Mouse (Mus musculus): ENCODE data around the gene Trip6. TPM values are rescaled to one million over a fixed set of nuclear protein-coding genes. Genes with fewer than 3 reads are reported as not detected.
A peak's percentile ranks its signal among the peaks of the same experiment; 100 is the strongest.

Gene Trip6
- polyA plus RNA-seq, 1 experiment from 2014 or later: 50.1 TPM

DNA sequence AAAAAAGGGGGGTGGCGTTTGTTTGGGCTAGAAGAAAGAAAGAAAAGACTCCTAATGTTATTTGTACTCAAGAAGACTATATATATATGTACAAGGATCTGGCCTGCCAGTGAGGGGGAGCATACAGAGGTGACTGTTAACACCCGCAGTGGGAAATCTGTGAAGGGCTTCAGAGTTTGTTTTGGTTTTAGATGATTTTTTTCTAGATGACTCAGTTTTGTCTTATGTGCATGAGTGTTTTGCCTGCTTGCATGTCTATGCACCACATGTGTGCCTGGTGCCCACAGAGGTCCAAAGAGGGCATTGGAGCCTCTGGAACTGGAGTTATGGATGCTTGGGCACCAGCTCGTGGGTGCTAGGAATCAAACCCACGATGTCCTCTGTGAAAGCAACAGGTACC, 32.8 kb upstream of the Trip6 start:
- Histone ChIP-seq H3K27me3 (replicated peaks; ENCODE audit: insufficient read depth, low read length) (no peaks in the 10 kb centered on the region), H3K4me2 (replicated peaks; ENCODE audit: low read depth, low read length) (no peak overlapping the region), H3K27ac (ENCODE audit: low read length) (peak overlapping the region; percentile 66), H3K9me3 (ENCODE audit: low read length) (no peaks in the 10 kb centered on the region), H3K4me1 (ENCODE audit: insufficient read depth, low read depth, low read length) (peaks cover 13% of the 10 kb centered on the region), H3K4me3 (ENCODE audit: low read depth, low read length) (no peak overlapping the region), H3K9ac (replicated peaks; ENCODE audit: low read depth) (no peak overlapping the region), H3K36me3 (ENCODE audit: insufficient read depth, low read length) (no peaks in the 10 kb centered on the region)
- WGBS: 53% methylated on average over 4 of the region's 4 CpGs
- DNase-seq (ENCODE audit: low spot score) (no peak), ATAC-seq (no peak)
- TF ChIP-seq CTCF (IDR thresholded peaks at IDR 0.05): no peak
- TF ChIP-seq EP300 (IDR thresholded peaks at IDR 0.05): no peak

- Histone ChIP-seq H3K4me2 (replicated peaks; ENCODE audit: low read depth, low read length) (0 out of 2 replicates have a peak overlapping the region, but pooled peaks have one; percentile 3), H3K27ac (ENCODE audit: low read length) (peak overlapping the region; percentile 66), H3K36me3 (ENCODE audit: insufficient read depth, low read length) (no peaks in the 10 kb centered on the region), H3K4me1 (ENCODE audit: insufficient read depth, low read depth, low read length) (peaks cover 9% of the 10 kb centered on the region), H3K27me3 (replicated peaks; ENCODE audit: insufficient read depth, low read length) (no peaks in the 10 kb centered on the region), H3K9me3 (ENCODE audit: low read length) (no peaks in the 10 kb centered on the region), H3K9ac (replicated peaks; ENCODE audit: low read depth) (no peak overlapping the region), H3K4me3 (ENCODE audit: low read depth, low read length) (no peak overlapping the region)
- 47% methylated on average over 1 of the region's 1 CpGs for WGBS
- DNase-seq (ENCODE audit: low spot score) (no peak), ATAC-seq (no peak)
- TF ChIP-seq CTCF (IDR thresholded peaks at IDR 0.05): no peak
- no peak for TF ChIP-seq EP300 (IDR thresholded peaks at IDR 0.05)
Observed at GRCm38 (mm10) chr5:137346388-137346787, 32.2 kb upstream of the Trip6 start.

GRCm38 (mm10) chr5:137345821-137346220, 31.6 kb upstream of the Trip6 start:
- Histone ChIP-seq H3K9me3 (ENCODE audit: low read length) (no peaks in the 10 kb centered on the region), H3K4me2 (replicated peaks; ENCODE audit: low read depth, low read length) (0 out of 2 replicates have a peak overlapping the region, but pooled peaks have one; percentile 3), H3K9ac (replicated peaks; ENCODE audit: low read depth) (no peak overlapping the region), H3K4me1 (ENCODE audit: insufficient read depth, low read depth, low read length) (peaks cover 7% of the 10 kb centered on the region), H3K4me3 (ENCODE audit: low read depth, low read length) (no peak overlapping the region), H3K27me3 (replicated peaks; ENCODE audit: insufficient read depth, low read length) (no peaks in the 10 kb centered on the region), H3K36me3 (ENCODE audit: insufficient read depth, low read length) (no peaks in the 10 kb centered on the region), H3K27ac (ENCODE audit: low read length) (no peak overlapping the region)
- ATAC-seq (no peak), DNase-seq (ENCODE audit: low spot score) (peak; percentile 82)
- TF ChIP-seq EP300 (IDR thresholded peaks at IDR 0.05): no peak
- TF ChIP-seq CTCF (IDR thresholded peaks at IDR 0.05): no peak
- WGBS: 15% methylated on average over 9 of the region's 9 CpGs

DNA sequence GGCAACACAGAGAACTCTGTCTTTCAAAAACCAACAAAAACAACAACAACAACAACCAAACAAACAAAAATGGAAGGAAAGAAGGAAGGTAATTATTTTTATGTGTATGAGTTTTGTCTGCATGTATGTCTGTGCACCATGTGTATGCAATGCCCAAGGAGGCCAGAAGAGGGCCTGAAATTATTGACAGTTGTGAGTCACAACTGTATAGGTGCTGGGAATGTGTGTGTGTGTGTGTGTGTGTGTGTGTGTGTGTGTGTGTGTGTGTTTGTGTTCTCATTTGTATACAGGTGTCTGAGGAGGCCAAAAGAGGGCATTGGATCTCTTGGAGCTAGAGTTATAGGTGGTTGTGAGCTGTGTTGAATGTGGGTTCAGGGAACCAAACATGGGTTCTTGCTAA, 29.7 kb upstream of the Trip6 start:
- H3K4me2 ChIP-seq (replicated peaks; ENCODE audit: low read depth, low read length): no peak overlapping the region
- H3K9ac ChIP-seq (replicated peaks; ENCODE audit: low read depth): no peak overlapping the region
- DNase-seq (ENCODE audit: low spot score): no peak
- TF ChIP-seq CTCF (IDR thresholded peaks at IDR 0.05): peak; percentile 41
- TF ChIP-seq EP300 (IDR thresholded peaks at IDR 0.05): no peak
- no peaks in the 10 kb centered on the region for H3K27me3 ChIP-seq (replicated peaks; ENCODE audit: insufficient read depth, low read length)
- H3K9me3 ChIP-seq (ENCODE audit: low read length): no peaks in the 10 kb centered on the region
- H3K27ac ChIP-seq (ENCODE audit: low read length): no peak overlapping the region
- peaks cover 7% of the 10 kb centered on the region for H3K4me1 ChIP-seq (ENCODE audit: insufficient read depth, low read depth, low read length)
- ATAC-seq: no peak
- H3K4me3 ChIP-seq (ENCODE audit: low read depth, low read length): no peak overlapping the region
- no peaks in the 10 kb centered on the region for H3K36me3 ChIP-seq (ENCODE audit: insufficient read depth, low read length)

GRCm38 (mm10) chr5:137343412-137343811, 29.2 kb upstream of the Trip6 start:
- TF ChIP-seq CTCF (IDR thresholded peaks at IDR 0.05) (no peak), EP300 (IDR thresholded peaks at IDR 0.05) (no peak)
- H3K4me3 ChIP-seq (ENCODE audit: low read depth, low read length): no peak overlapping the region
- whole genome bisulfite sequencing: 84% methylated on average over 5 of the region's 5 CpGs
- no peaks in the 10 kb centered on the region for H3K36me3 ChIP-seq (ENCODE audit: insufficient read depth, low read length)
- DNase-seq (ENCODE audit: low spot score) (no peak), ATAC-seq (no peak)
- H3K27ac ChIP-seq (ENCODE audit: low read length): no peak overlapping the region
- peaks cover 3% of the 10 kb centered on the region for H3K4me1 ChIP-seq (ENCODE audit: insufficient read depth, low read depth, low read length)
- no peak overlapping the region for H3K4me2 ChIP-seq (replicated peaks; ENCODE audit: low read depth, low read length)
- no peak overlapping the region for H3K9ac ChIP-seq (replicated peaks; ENCODE audit: low read depth)
- no peaks in the 10 kb centered on the region for H3K9me3 ChIP-seq (ENCODE audit: low read length)
- no peaks in the 10 kb centered on the region for H3K27me3 ChIP-seq (replicated peaks; ENCODE audit: insufficient read depth, low read length)

DNA sequence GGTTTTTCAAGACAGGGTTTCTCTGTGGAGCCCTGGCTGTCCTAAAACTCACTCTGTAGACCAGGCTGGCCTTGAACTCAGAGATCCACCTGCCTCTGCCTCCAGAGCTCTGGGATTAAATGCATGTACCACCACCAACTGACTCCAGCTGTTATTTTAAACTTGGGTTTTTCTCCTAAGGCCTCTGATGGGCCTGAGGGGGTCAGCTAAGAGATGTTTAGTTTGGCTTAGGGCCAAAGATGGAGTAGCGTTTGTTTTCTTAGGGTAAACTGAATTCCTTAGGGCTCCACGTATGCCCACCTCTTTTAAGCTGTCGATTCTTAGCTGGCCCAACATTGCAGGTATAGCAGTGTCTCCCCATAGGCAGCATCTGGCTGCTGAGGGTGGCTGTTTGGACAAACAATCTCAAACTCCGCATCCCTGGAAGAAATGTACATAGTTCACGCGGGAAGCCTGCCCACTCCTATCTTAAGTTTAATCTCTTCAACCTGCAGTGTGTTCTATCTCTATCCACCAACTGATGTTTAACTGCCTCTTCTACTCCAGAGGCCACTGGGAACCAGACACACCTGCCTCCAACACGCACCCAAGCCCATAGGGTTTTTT, 28.3 kb upstream of the Trip6 start:
- Histone ChIP-seq H3K36me3 (ENCODE audit: insufficient read depth, low read length) (no peaks in the 10 kb centered on the region), H3K27ac (ENCODE audit: low read length) (no peak overlapping the region), H3K27me3 (replicated peaks; ENCODE audit: insufficient read depth, low read length) (no peaks in the 10 kb centered on the region), H3K4me3 (ENCODE audit: low read depth, low read length) (no peak overlapping the region), H3K4me2 (replicated peaks; ENCODE audit: low read depth, low read length) (no peak overlapping the region), H3K9ac (replicated peaks; ENCODE audit: low read depth) (no peak overlapping the region), H3K4me1 (ENCODE audit: insufficient read depth, low read depth, low read length) (no peaks in the 10 kb centered on the region; the same call in none of the 2 replicates), H3K9me3 (ENCODE audit: low read length) (no peaks in the 10 kb centered on the region)
- DNase-seq (ENCODE audit: low spot score): peak; percentile 47
- ATAC-seq: no peak
- WGBS: 17% methylated on average over 7 of the region's 7 CpGs
- no peak for TF ChIP-seq CTCF (IDR thresholded peaks at IDR 0.05)
- no peak for TF ChIP-seq EP300 (IDR thresholded peaks at IDR 0.05)

All from lung, postnatal 0 days (tissue).